Mouse (Mus musculus) monocyte, adult 5-6 weeks (primary cell): ENCODE data around the gene Trpv2. TPM values are rescaled to one million over a fixed set of nuclear protein-coding genes. Genes with fewer than 3 reads are reported as not detected.

Source experiments
- ATAC-seq: fragments of 153-309, 156-312 bp; replicated peaks from 2 replicates; pipeline ENCODE4 v1.8.0; 2017; ENCODE audit warnings: mild to moderate bottlenecking; ENCODE audit not compliant: low TSS enrichment, insufficient number of reproducible peaks, severe bottlenecking, poor library complexity, low FRiP score
- total RNA-seq: library from RNA; stranded (forward); fragments of 200-1000, 200-491, 200-594 nt; gene quantifications from 3 replicates; pipeline ENCODE4 v1.2.3, GENCODE M21; 2017

The Trpv2 gene
- total RNA-seq, 1 experiment from 2014 or later: 38.2 TPM

- ATAC-seq: no peak
Observed at GRCm38 (mm10) chr11:62555896-62556412, 18.3 kb upstream of the Trpv2 start.

- ATAC-seq: no peak
Observed at GRCm38 (mm10) chr11:62557205-62557604, 17.1 kb upstream of the Trpv2 start.

GRCm38 (mm10) chr11:62558152-62558551, 16.1 kb upstream of the Trpv2 start:
- no peak for ATAC-seq

GRCm38 (mm10) chr11:62558961-62559646, 15.2 kb upstream of the Trpv2 start:
- no peak for ATAC-seq

- ATAC-seq: peak; percentile 58
Observed at GRCm38 (mm10) chr11:62560463-62561016, 13.7 kb upstream of the Trpv2 start.

- ATAC-seq: no peak
Observed at GRCm38 (mm10) chr11:62563590-62563989, 10.7 kb upstream of the Trpv2 start.

GRCm38 (mm10) chr11:62565747-62566146, 8.5 kb upstream of the Trpv2 start:
- no peak for ATAC-seq

GRCm38 (mm10) chr11:62566211-62566610, 8.1 kb upstream of the Trpv2 start:
- ATAC-seq: no peak

- no peak for ATAC-seq
Observed at GRCm38 (mm10) chr11:62568300-62568699, 6.0 kb upstream of the Trpv2 start.

- ATAC-seq: no peak
Observed at GRCm38 (mm10) chr11:62574703-62575085, 408 bp downstream of the Trpv2 start.

GRCm38 (mm10) chr11:62575297-62575658, 992 bp downstream of the Trpv2 start:
- peak; percentile 67 for ATAC-seq

GRCm38 (mm10) chr11:62575659-62576438, 1.6 kb downstream of the Trpv2 start:
- ATAC-seq: peak; percentile 47

- ATAC-seq: peak; percentile 63
Observed at GRCm38 (mm10) chr11:62576530-62577152, 2.4 kb downstream of the Trpv2 start.

GRCm38 (mm10) chr11:62583031-62583430, 8.7 kb downstream of the Trpv2 start:
- ATAC-seq: no peak

GRCm38 (mm10) chr11:62584671-62585206, 10.5 kb downstream of the Trpv2 start:
- ATAC-seq: 0 out of 2 replicates have a peak, but pooled peaks have one; percentile 19

- no peak for ATAC-seq
Observed at GRCm38 (mm10) chr11:62587034-62587433, 12.7 kb downstream of the Trpv2 start.

- no peak for ATAC-seq
Observed at GRCm38 (mm10) chr11:62589391-62589790, 15.1 kb downstream of the Trpv2 start.

- no peak for ATAC-seq
Observed at GRCm38 (mm10) chr11:62591026-62591425, 16.7 kb downstream of the Trpv2 start.
